Comparison of ENCODE assay signal across 9 mouse cellular contexts in genomic region chr6:127614083-127614984, GRCm38 (mm10). TPM values are rescaled to one million over a fixed set of nuclear protein-coding genes. Genes with fewer than 3 reads are reported as not detected.
DNase-seq lines count a peak whose midpoint lies in the region; ATAC-seq lines count a peak whose summit lies in the region.
"Had no signal": no experiment of that assay in that cellular context is flagged by ENCODE, and none has a peak within 500 bp of the region (broad histone marks: within the 10 kb centered on the region; RNA-seq: fewer than 3 reads in every experiment).

No protein-coding gene starts in this region.

- no peak overlapping the region for H3K4me2 ChIP-seq in neural tube, embryonic 11.5 days (ENCODE audit: low read depth)
- peak overlapping the region; percentile 29; the same call in 1 of the 2 replicates for H3K4me2 ChIP-seq in lung, embryonic 15.5 days
- H3K4me2 ChIP-seq in intestine, embryonic 16.5 days (ENCODE audit: low read depth, low read length), result no peak overlapping the region

- WGBS in neural tube, embryonic 11.5 days, result 50% methylated on average over 13 of the region's 13 CpGs
- 32% methylated on average over 13 of the region's 13 CpGs for WGBS in lung, embryonic 15.5 days
- 46% methylated on average over 13 of the region's 13 CpGs for WGBS in intestine, embryonic 16.5 days

- H3K36me3 ChIP-seq in neural tube, embryonic 11.5 days (ENCODE audit: control insufficient read depth, insufficient read depth, low read length), result no peaks in the 10 kb centered on the region
- no peaks in the 10 kb centered on the region for H3K36me3 ChIP-seq in lung, embryonic 15.5 days
- no peaks in the 10 kb centered on the region for H3K36me3 ChIP-seq in intestine, embryonic 16.5 days (ENCODE audit: control insufficient read depth, insufficient read depth, low read length)

- no peak for DNase-seq in neural tube, embryonic 11.5 days (ENCODE audit: low spot score)
- DNase-seq in neural tube, embryonic 10.5 days (ENCODE audit: extremely low spot score, low spot score), result no peak
- peak; percentile 50 for DNase-seq in gastrocnemius, postnatal 25 days
- DNase-seq in spleen, postnatal 36 days (ENCODE audit: low spot score in 2 of 2), result peak; percentile 63 to 70
- DNase-seq: adrenal gland, postnatal 10 days had no signal

- no peaks in the 10 kb centered on the region for H3K27me3 ChIP-seq in neural tube, embryonic 11.5 days (ENCODE audit: control insufficient read depth, insufficient read depth, low read length)
- no peaks in the 10 kb centered on the region for H3K27me3 ChIP-seq in lung, embryonic 15.5 days
- no peaks in the 10 kb centered on the region for H3K27me3 ChIP-seq in intestine, embryonic 16.5 days (replicated peaks; ENCODE audit: control insufficient read depth, insufficient read depth, low read length)

- peak; percentile 68 for ATAC-seq in neural tube, embryonic 11.5 days (ENCODE audit: insufficient read depth, low FRiP score, low TSS enrichment)
- peak; percentile 86 for ATAC-seq in lung, embryonic 15.5 days (ENCODE audit: borderline replicate concordance, extremely low read depth, low FRiP score, low TSS enrichment)
- ATAC-seq in activated CD4-positive, CD25-positive, alpha-beta regulatory T cell, adult 4 months, result no peak
- ATAC-seq in erythroid progenitor cell, adult 5-6 weeks (replicated peaks; ENCODE audit: low FRiP score, poor library complexity, severe bottlenecking), result no peak
- no peak for ATAC-seq in intestine, embryonic 16.5 days

- no peak overlapping the region for H3K4me3 ChIP-seq in neural tube, embryonic 11.5 days (ENCODE audit: low read depth, low read length)
- no peak overlapping the region for H3K4me3 ChIP-seq in lung, embryonic 15.5 days
- no peak overlapping the region for H3K4me3 ChIP-seq in intestine, embryonic 16.5 days (ENCODE audit: low read length)

- H3K4me1 ChIP-seq in neural tube, embryonic 11.5 days (ENCODE audit: control insufficient read depth, insufficient read depth, low read length), result 0 out of 2 replicates have a peak, but pooled peaks cover 3% of the 10 kb centered on the region
- H3K4me1 ChIP-seq in lung, embryonic 15.5 days, result peaks cover 38% of the 10 kb centered on the region
- H3K4me1 ChIP-seq in intestine, embryonic 16.5 days (ENCODE audit: control insufficient read depth, insufficient read depth, low read length), result no peaks in the 10 kb centered on the region

- H3K9ac ChIP-seq in neural tube, embryonic 11.5 days (ENCODE audit: low read length), result no peak overlapping the region
- H3K9ac ChIP-seq in lung, embryonic 15.5 days, result no peak overlapping the region
- no peak overlapping the region for H3K9ac ChIP-seq in intestine, embryonic 16.5 days (ENCODE audit: low read depth, low read length)

- H3K9me3 ChIP-seq in neural tube, embryonic 11.5 days (ENCODE audit: control insufficient read depth, low read length), result no peaks in the 10 kb centered on the region
- no peaks in the 10 kb centered on the region for H3K9me3 ChIP-seq in lung, embryonic 15.5 days
- no peaks in the 10 kb centered on the region for H3K9me3 ChIP-seq in intestine, embryonic 16.5 days (ENCODE audit: control insufficient read depth, low read length)

- no peak overlapping the region for H3K27ac ChIP-seq in neural tube, embryonic 11.5 days (ENCODE audit: low read depth, low read length)
- H3K27ac ChIP-seq in lung, embryonic 15.5 days, result peak overlapping the region; percentile 94
- H3K27ac ChIP-seq in intestine, embryonic 16.5 days (ENCODE audit: low read length), result no peak overlapping the region

RNA-seq across cellular contexts. Expression of gene Cracr2a, which starts 53.2 kb away (rescaled TPM):
- polyA plus RNA-seq in neural tube, embryonic 11.5 days (2014; fragmentation: Nextera tagmentation; extraction: Ambion mirVana), result 0.58 and 0.66 TPM in 2 replicates
- under 1 TPM; 0.43 to 0.49 TPM for total RNA-seq in gastrocnemius, postnatal 25 days (2021)
- polyA plus RNA-seq in lung, embryonic 15.5 days (2015; fragmentation: Nextera tagmentation; extraction: Ambion mirVana), result 4.5 and 5.0 TPM in 2 replicates
- 10 to 100 TPM; 11.2 to 12.3 TPM for polyA plus RNA-seq in activated CD4-positive, CD25-positive, alpha-beta regulatory T cell, adult 4 months (2017; shearing (Covaris generic))
- total RNA-seq in erythroid progenitor cell, adult 5-6 weeks (2015; ENCODE audit: low replicate concordance), result 1.4 and 2.9 TPM in 2 replicates
- total RNA-seq in erythroid progenitor cell, adult 5-6 weeks (2017; ENCODE audit: low replicate concordance), result 5.8 and 7.0 TPM in 2 replicates
- 2.6 and 3.6 TPM in 2 replicates for polyA plus RNA-seq in intestine, embryonic 16.5 days (2015; fragmentation: Nextera tagmentation; extraction: Ambion mirVana)

Comparison
In these comparisons a context has a peak if more than half of its experiments do, and no peak if none do; other contexts are left out.
1. ATAC-seq: peak in neural tube, embryonic 11.5 days (single experiment) and lung, embryonic 15.5 days (single experiment); none in activated CD4-positive, CD25-positive, alpha-beta regulatory T cell, adult 4 months (single experiment), erythroid progenitor cell, adult 5-6 weeks (single experiment) and intestine, embryonic 16.5 days (single experiment).
2. DNase-seq: peak in gastrocnemius, postnatal 25 days (single experiment) and spleen, postnatal 36 days (2 of 2); none in neural tube, embryonic 11.5 days (single experiment) and neural tube, embryonic 10.5 days (single experiment).